Mouse (Mus musculus): ENCODE measurements around the gene Cyp2a12. TPM values are rescaled to one million over a fixed set of nuclear protein-coding genes. Genes with fewer than 3 reads are reported as not detected.
"Not testable (repeated sequence)": the region's sequence is repeated elsewhere in the genome, so short reads cannot be mapped to it uniquely, and the experiment has no call there.

The Cyp2a12 gene
- polyA plus RNA-seq (2012; ENCODE audit: insufficient read depth, insufficient read length, low replicate concordance, missing spikeins): not detected in 2 replicates

DNA sequence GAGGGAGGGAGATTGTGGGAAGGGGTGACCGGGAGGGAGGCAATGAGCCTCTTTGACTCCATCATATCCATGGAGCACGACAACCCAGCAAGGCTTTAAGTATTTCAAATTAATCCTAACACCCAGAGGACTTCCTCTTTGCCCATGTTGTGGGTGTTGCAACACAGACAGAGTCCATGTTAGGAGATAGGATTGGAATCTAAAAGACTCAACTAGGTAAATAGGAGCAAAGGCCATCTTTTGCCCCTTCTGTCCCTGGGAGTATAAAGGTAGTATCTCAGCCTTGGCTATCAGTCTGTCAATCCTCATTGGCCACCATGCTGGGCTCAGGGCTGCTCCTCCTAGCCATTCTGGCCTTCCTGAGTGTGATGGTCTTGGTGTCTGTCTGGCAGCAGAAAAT, at the start of gene Cyp2a12:
TSS of gene Cyp2a12 (plus strand) at position 293 of the 400 bp plus-strand sequence.
- 80% methylated on average over 2 of the region's 2 CpGs for WGBS
- H3K4me1 ChIP-seq (ENCODE audit: control insufficient read depth, insufficient read depth, low read length): no peaks in the 10 kb centered on the region
- H3K4me3 ChIP-seq (ENCODE audit: insufficient read depth, low read depth, low read length): no peak within 1 kb of the TSS
- no peak for TF ChIP-seq CTCF (IDR thresholded peaks at IDR 0.05; ENCODE audit: insufficient read depth, low read depth, low read length)
- no peak for TF ChIP-seq POLR2A (IDR thresholded peaks at IDR 0.05; ENCODE audit: insufficient read depth, low read depth, low read length)
- no peak within 1 kb of the TSS for H3K27ac ChIP-seq (ENCODE audit: insufficient read depth, low read depth, low read length)

DNA sequence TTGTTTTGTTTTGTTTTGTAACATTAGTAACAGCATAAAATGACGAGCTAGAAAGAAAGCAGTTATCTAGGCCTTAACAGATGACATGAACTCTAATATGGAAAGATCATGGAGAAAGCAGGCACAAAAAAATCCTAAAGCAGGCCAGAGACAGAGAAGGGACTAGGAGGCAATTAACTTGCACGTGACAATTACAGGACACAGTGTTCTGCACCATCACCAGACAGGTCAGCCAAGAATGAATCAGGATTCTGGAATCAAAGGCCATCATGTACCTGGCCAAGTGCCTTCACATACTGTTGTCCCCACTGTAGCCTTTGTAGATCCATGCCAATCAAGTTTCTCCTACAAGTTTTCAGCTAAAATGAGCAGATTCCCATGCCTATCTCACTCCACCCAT, 47.4 kb upstream of the Cyp2a12 start:
- not testable (repeated sequence) for H3K4me3 ChIP-seq (ENCODE audit: insufficient read depth, low read depth, low read length); H3K4me1 ChIP-seq (ENCODE audit: control insufficient read depth, insufficient read depth, low read length); H3K27ac ChIP-seq (ENCODE audit: insufficient read depth, low read depth, low read length)
- WGBS: 75% methylated on average over 2 of the region's 2 CpGs

DNA sequence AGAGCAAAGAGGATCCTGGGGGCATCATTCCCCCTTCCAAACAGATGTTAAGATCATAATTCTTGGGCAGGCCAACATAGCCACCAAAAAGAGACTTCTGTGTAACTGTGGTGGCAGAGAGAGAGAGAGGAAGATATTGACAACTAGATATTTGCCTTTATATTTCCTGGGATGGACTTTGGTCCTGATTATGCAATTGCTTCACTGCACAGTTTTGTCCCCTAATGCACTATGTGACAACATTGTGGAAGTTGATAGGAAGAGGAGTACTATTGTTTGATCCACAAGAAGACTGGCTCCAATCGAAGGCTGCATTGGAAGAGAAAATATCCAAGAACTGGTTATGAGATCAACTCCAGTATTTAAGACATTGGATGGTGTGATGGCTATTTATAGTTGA, 46.9 kb upstream of the Cyp2a12 start:
- 83% methylated on average over 1 of the region's 1 CpGs for WGBS
- not testable (repeated sequence) for H3K4me1 ChIP-seq (ENCODE audit: control insufficient read depth, insufficient read depth, low read length); H3K27ac ChIP-seq (ENCODE audit: insufficient read depth, low read depth, low read length); H3K4me3 ChIP-seq (ENCODE audit: insufficient read depth, low read depth, low read length)

DNA sequence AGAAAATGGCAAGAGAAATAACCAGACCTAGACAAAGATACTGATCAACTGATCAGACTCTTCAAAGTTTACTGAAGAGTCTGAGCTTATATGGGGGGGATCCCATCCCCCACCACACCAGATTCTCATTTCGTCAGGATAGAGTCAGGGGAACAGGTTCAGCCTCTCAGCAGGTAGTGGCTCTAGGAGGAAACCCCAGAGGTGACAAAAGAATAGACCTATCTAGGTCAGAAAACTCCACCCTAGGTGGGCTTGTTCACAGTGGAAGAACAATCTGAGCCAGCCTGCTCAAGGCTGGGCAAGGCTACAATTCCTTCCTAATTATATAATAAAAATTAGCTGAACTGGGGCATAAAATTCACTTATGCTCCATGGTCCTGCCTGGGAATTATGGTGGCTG, 46.3 kb upstream of the Cyp2a12 start:
- Histone ChIP-seq H3K4me1 (ENCODE audit: control insufficient read depth, insufficient read depth, low read length) (no peaks in the 10 kb centered on the region), H3K4me3 (ENCODE audit: insufficient read depth, low read depth, low read length) (no peak overlapping the region), H3K27ac (ENCODE audit: insufficient read depth, low read depth, low read length) (no peak overlapping the region)
- TF ChIP-seq POLR2A (IDR thresholded peaks at IDR 0.05; ENCODE audit: insufficient read depth, low read depth, low read length) (no peak), CTCF (IDR thresholded peaks at IDR 0.05; ENCODE audit: insufficient read depth, low read depth, low read length) (no peak)
- WGBS: 19% methylated on average over 1 of the region's 1 CpGs

DNA sequence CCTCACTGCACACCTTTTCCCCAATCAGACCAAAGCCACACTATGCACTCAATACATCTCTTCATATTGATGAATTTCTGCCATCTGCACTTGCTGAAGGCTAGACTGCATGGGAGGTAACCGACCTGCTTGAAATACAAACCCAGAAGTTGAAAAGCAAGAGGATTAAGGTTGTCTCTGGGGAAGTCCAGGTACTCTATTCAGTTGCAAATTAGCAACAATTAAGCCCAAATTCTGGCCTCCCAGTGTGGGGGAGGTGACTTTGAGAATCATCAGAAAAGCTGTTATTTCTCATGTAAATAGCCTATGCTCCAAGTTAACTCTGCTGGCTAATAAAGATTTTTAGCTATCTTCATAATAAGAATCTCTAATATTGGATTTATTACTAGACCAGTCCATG, 45.7 kb upstream of the Cyp2a12 start:
- H3K27ac ChIP-seq (ENCODE audit: insufficient read depth, low read depth, low read length); H3K4me1 ChIP-seq (ENCODE audit: control insufficient read depth, insufficient read depth, low read length); H3K4me3 ChIP-seq (ENCODE audit: insufficient read depth, low read depth, low read length): not testable (repeated sequence)
- 13% methylated on average over 1 of the region's 1 CpGs for WGBS

DNA sequence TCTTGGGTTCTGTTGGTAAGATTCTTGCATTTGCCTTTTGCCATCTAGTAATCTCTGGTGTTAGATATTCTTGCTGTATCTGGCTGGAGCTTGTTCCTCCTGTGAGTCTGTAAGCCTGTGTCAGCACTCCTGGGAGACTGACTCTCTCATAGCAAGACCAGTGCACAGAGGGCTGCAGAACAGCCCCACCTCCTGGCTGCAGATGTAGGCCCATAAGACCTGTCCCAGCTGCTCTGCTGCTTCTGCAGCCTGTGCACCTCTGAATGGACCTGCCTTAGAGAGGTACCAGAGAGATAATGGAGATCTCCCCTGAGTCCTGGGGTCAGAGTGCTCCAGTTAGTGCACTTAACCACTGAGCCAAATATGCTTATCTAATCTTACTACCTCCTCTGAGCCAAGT, 2.3 kb upstream of the Cyp2a12 start:
- not testable (repeated sequence) for H3K4me1 ChIP-seq (ENCODE audit: control insufficient read depth, insufficient read depth, low read length); H3K4me3 ChIP-seq (ENCODE audit: insufficient read depth, low read depth, low read length); H3K27ac ChIP-seq (ENCODE audit: insufficient read depth, low read depth, low read length)

DNA sequence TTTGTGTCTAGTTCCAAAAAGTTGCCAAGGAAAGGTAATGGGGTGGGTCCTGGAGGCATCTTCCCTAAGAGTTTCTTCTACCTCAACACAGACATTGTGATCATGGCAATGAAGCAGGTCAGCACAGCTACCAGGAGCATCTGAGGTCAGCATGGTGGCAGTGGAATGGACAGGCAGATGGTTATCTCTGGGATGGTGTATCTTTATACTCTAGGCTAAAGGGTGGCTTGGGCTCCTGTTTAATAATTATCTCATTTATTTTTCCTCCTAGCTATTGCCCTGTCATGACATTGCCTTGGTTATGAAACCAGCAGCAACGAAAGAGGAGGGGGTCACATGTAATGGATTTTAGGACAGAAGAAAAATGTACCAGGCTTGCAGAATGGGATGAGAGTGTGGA, 20.0 kb downstream of the Cyp2a12 start:
- H3K27ac ChIP-seq (ENCODE audit: insufficient read depth, low read depth, low read length); H3K4me3 ChIP-seq (ENCODE audit: insufficient read depth, low read depth, low read length); H3K4me1 ChIP-seq (ENCODE audit: control insufficient read depth, insufficient read depth, low read length): not testable (repeated sequence)
- WGBS: 56% methylated on average over 1 of the region's 1 CpGs

DNA sequence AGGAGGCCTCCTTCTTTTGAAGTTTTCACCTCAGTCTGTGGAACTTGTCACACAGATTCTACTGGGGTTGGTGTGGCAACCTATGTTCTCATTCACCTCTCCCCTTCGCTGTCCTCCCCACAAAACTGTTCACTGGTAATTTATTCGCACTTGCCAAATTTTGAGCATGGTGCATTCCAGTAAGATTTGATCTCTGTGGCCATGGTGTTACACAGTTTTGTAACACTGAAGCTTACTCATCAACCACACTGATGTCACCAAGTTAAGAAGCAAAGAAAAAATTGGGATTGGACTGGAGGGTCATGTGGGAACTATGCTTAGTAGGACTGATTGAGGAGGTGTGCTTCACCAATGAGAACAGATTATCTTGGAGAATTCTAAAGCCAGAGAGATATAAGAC, 30.5 kb downstream of the Cyp2a12 start:
- H3K4me1 ChIP-seq (ENCODE audit: control insufficient read depth, insufficient read depth, low read length); H3K4me3 ChIP-seq (ENCODE audit: insufficient read depth, low read depth, low read length); H3K27ac ChIP-seq (ENCODE audit: insufficient read depth, low read depth, low read length): not testable (repeated sequence)
- WGBS: 93% methylated on average over 2 of the region's 2 CpGs

DNA sequence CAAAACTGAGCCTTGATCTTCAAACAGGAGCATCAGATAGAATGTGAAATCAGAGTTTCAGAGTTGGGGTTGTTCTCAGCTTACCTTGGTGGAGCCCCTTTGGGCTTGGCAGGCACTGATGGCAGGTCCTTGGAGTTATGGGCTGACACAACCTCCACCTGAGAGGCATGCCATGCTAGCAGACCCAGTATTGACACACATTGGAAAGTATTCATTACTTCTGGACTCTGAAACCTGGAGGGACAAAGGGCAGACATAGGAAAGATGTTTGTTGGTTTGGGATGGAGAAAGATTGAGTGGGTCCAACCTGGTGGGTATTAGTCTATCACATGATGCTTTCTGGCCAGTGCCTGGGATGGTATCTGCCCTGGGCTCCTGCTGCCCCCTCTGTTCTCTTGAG, 31.0 kb downstream of the Cyp2a12 start:
- H3K27ac ChIP-seq (ENCODE audit: insufficient read depth, low read depth, low read length); H3K4me1 ChIP-seq (ENCODE audit: control insufficient read depth, insufficient read depth, low read length); H3K4me3 ChIP-seq (ENCODE audit: insufficient read depth, low read depth, low read length): not testable (repeated sequence)

DNA sequence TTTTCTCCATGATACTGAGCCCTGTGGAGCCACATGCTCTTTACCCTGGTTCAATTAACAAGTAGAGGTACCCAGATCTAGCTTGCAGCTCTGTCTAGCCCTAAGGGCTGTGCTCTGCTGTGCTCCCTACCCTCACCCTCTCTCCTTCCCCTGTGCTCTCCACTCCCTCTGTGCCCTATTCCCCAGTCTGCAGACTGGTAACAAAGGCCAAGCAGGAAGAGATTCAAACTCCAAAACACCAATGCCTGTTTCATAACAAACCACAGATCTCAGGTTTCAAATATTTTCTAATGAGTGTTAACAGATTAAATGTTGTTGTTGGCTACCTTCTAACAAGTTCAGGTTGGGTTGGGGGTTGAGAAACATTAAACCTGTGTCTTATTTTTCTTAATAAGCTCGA, 49.8 kb downstream of the Cyp2a12 start:
- WGBS: 75% methylated on average over 1 of the region's 1 CpGs
- no peaks in the 10 kb centered on the region for H3K4me1 ChIP-seq (ENCODE audit: control insufficient read depth, insufficient read depth, low read length)
- no peak for TF ChIP-seq POLR2A (IDR thresholded peaks at IDR 0.05; ENCODE audit: insufficient read depth, low read depth, low read length)
- no peak overlapping the region for H3K27ac ChIP-seq (ENCODE audit: insufficient read depth, low read depth, low read length)
- no peak overlapping the region for H3K4me3 ChIP-seq (ENCODE audit: insufficient read depth, low read depth, low read length)

DNA sequence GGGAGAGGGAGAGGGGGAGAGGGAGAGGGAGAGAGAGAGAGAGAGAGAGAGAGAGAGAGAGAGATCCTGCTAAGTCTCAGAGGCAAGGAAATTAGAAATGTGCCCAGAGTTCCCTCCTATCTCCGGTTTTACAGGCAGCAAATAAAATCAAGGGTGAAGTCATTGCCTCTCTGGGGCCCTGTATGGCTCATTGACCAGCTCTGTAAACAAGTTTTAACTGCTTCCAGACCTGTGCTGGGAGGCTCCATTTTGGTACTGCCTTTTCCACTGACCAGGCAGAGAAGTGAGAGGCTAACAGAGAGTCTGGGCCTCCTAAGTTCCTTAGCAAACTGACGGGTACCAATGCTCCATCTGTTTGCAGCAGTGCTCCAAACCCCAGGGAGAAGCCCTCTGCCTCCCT, 52.7 kb downstream of the Cyp2a12 start:
- Histone ChIP-seq H3K4me1 (ENCODE audit: control insufficient read depth, insufficient read depth, low read length) (no peaks in the 10 kb centered on the region), H3K27ac (ENCODE audit: insufficient read depth, low read depth, low read length) (no peak overlapping the region), H3K4me3 (ENCODE audit: insufficient read depth, low read depth, low read length) (no peak overlapping the region)
- no peak for TF ChIP-seq CTCF (IDR thresholded peaks at IDR 0.05; ENCODE audit: insufficient read depth, low read depth, low read length)
- no peak for TF ChIP-seq POLR2A (IDR thresholded peaks at IDR 0.05; ENCODE audit: insufficient read depth, low read depth, low read length)
- 76% methylated on average over 2 of the region's 2 CpGs for WGBS

Other genes with a start within 250 kb of the Cyp2a12 start
- not detected in 2 replicates for gene Cyp2g1, start 220.2 kb upstream of the Cyp2a12 start, polyA plus RNA-seq (2012; ENCODE audit: insufficient read depth, insufficient read length, low replicate concordance, missing spikeins)
- gene Cyp2a5, start 193.8 kb upstream of the Cyp2a12 start, polyA plus RNA-seq (2012; ENCODE audit: insufficient read depth, insufficient read length, low replicate concordance, missing spikeins): not detected in 2 replicates
- gene Cyp2a22, start 89.7 kb upstream of the Cyp2a12 start, polyA plus RNA-seq (2012; ENCODE audit: insufficient read depth, insufficient read length, low replicate concordance, missing spikeins): not detected in 2 replicates
- not detected in 2 replicates for gene Cyp2f2, start 90.8 kb downstream of the Cyp2a12 start, polyA plus RNA-seq (2012; ENCODE audit: insufficient read depth, insufficient read length, low replicate concordance, missing spikeins)
- not detected in 2 replicates for gene Cyp2t4, start 124.6 kb downstream of the Cyp2a12 start, polyA plus RNA-seq (2012; ENCODE audit: insufficient read depth, insufficient read length, low replicate concordance, missing spikeins)
- not detected in 2 replicates for gene Egln2, start 137.7 kb downstream of the Cyp2a12 start, polyA plus RNA-seq (2012; ENCODE audit: insufficient read depth, insufficient read length, low replicate concordance, missing spikeins)
- not detected in 2 replicates for gene Rab4b, start 149.8 kb downstream of the Cyp2a12 start, polyA plus RNA-seq (2012; ENCODE audit: insufficient read depth, insufficient read length, low replicate concordance, missing spikeins)
- not detected in 2 replicates for gene Gm21983, start 152.0 kb downstream of the Cyp2a12 start, polyA plus RNA-seq (2012; ENCODE audit: insufficient read depth, insufficient read length, low replicate concordance, missing spikeins)
- not detected in 2 replicates for gene Mia, start 152.1 kb downstream of the Cyp2a12 start, polyA plus RNA-seq (2012; ENCODE audit: insufficient read depth, insufficient read length, low replicate concordance, missing spikeins)
- not detected in 2 replicates for gene BC024978, start 166.7 kb downstream of the Cyp2a12 start, polyA plus RNA-seq (2012; ENCODE audit: insufficient read depth, insufficient read length, low replicate concordance, missing spikeins)
- not detected in 2 replicates for gene Snrpa, start 167.2 kb downstream of the Cyp2a12 start, polyA plus RNA-seq (2012; ENCODE audit: insufficient read depth, insufficient read length, low replicate concordance, missing spikeins)
- gene Itpkc, start 199.6 kb downstream of the Cyp2a12 start, polyA plus RNA-seq (2012; ENCODE audit: insufficient read depth, insufficient read length, low replicate concordance, missing spikeins): not detected in 2 replicates
- not detected in 2 replicates for gene Coq8b, start 203.9 kb downstream of the Cyp2a12 start, polyA plus RNA-seq (2012; ENCODE audit: insufficient read depth, insufficient read length, low replicate concordance, missing spikeins)
- not detected in 2 replicates for gene Numbl, start 229.4 kb downstream of the Cyp2a12 start, polyA plus RNA-seq (2012; ENCODE audit: insufficient read depth, insufficient read length, low replicate concordance, missing spikeins)

All from olfactory bulb, adult 2 months (tissue).